Mouse (Mus musculus) CH12.LX (cell line): ENCODE measurements around the gene Tns4.

ENCODE experiments used
- ELF1 ChIP-seq: IDR thresholded peaks from 2 replicates; pipeline ENCODE4 v1.6.1; 2014; ENCODE audit warnings: low read depth, mild to moderate bottlenecking, inconsistent platforms, low read length, improper control_type of control experiment
- POLR2AphosphoS2 ChIP-seq: IDR thresholded peaks from 2 replicates; pipeline ENCODE4 v1.6.1; 2011; ENCODE audit warnings: low read depth, low read length, improper control_type of control experiment
- ZC3H11A ChIP-seq: IDR thresholded peaks from 2 replicates; pipeline ENCODE4 v1.6.1; 2012; ENCODE audit warnings: low read depth, mild to moderate bottlenecking, inconsistent platforms, low read length, improper control_type of control experiment

DNA sequence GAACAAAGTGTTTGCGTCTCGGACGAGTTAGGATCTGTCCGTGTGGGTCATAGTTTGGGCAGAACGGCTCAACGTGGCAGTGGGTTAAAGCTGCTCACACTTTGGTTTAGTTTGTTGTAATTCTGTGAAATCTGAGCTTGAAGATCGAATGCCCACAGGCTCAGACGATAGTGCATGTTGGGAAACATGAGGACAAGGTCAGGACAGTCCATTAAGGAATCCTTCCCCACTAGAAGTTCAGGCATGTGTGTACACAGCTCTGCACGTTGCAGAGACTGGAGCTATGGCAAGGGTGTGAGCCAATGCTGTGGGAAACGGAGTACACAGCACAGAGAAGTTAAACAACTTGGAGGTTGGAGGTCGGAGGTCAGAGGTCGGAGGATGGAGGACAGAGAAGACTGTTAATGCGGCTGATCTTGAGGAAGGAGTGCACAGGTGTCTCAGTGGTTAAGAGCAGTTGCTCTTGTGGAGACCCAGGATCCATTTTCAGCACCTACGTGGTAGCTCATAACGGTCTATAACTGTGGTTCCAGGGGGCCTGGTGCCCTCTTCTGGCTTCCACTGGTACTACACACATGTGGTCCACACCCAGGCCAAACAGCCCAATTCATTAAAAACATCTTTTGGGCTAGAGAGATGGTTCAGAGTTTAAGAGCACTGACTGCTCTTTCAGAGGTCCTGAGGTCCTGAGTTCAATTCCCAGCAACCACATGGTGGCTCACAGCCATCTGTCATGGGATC is 21.4 kb upstream of the Tns4 start:
- TF ChIP-seq POLR2AphosphoS2 = no peak
- TF ChIP-seq ELF1 = no peak
- TF ChIP-seq ZC3H11A = no peak
